In the genomic region with DNA sequence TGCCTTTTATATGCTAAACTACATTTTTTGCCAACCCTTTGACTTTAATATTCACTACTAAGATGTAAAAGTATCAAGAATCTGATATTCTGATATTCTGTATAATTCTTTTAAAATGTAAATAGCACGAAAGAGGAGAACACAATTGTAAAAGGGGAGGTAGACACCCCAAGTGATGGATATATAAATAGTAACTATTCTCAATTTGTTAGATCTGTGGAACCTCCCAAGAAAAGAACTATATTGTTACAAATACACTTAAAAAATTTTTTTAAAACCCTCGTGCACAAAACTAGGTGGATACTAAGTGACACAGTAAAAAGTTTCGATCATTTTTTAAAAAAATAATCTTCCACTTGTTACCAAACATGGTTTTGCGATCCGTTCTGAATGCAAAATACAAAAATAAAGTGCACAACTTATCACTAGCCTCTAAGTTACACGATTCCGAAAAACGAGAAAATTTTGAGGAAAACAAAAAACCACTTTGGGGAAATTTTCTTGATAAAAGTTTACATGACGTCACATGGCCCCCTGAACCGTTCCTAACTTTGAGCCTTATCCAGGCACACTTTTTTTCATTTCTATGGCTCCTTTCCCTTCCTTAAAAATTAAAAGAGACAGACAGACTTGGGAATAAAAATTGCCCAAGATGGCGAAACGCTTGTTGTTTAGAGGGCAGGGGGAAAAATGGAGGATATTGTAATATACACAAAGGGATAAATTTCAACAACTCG, we compare ENCODE assay signal across 8 mouse cellular contexts.
A peak's percentile ranks its signal among the peaks of the same experiment; 100 is the strongest.
DNase-seq lines count a peak whose midpoint lies in the region; ATAC-seq lines count a peak whose summit lies in the region.

No protein-coding gene starts in this region.

- H3K36me3 ChIP-seq in kidney, embryonic 14.5 days (ENCODE audit: control insufficient read depth, insufficient read depth, low read length): no peaks in the 10 kb centered on the region
- H3K36me3 ChIP-seq in hindbrain, embryonic 11.5 days (ENCODE audit: control insufficient read depth, insufficient read depth, low read length): no peaks in the 10 kb centered on the region
- no peaks in the 10 kb centered on the region for H3K36me3 ChIP-seq in midbrain, embryonic 13.5 days

- H3K4me1 ChIP-seq in kidney, embryonic 14.5 days (ENCODE audit: control insufficient read depth, insufficient read depth, low read length): peaks cover 30% of the 10 kb centered on the region
- H3K4me1 ChIP-seq in hindbrain, embryonic 11.5 days (replicated peaks; ENCODE audit: control insufficient read depth, insufficient read depth, low read length): peaks cover 3% of the 10 kb centered on the region; the same call in 1 of the 2 replicates
- H3K4me1 ChIP-seq in midbrain, embryonic 13.5 days (replicated peaks): peaks cover 41% of the 10 kb centered on the region

- H3K4me2 ChIP-seq in kidney, embryonic 14.5 days (replicated peaks; ENCODE audit: low read depth, low read length): peak overlapping the region; percentile 62
- H3K4me2 ChIP-seq in hindbrain, embryonic 11.5 days (replicated peaks; ENCODE audit: low read depth, low read length): peak overlapping the region; percentile 37
- peak overlapping the region; percentile 63 for H3K4me2 ChIP-seq in midbrain, embryonic 13.5 days (replicated peaks)

- H3K4me3 ChIP-seq in kidney, embryonic 14.5 days (ENCODE audit: low read length): peak overlapping the region; percentile 90
- H3K4me3 ChIP-seq in hindbrain, embryonic 11.5 days (ENCODE audit: low read depth, low read length): peak overlapping the region; percentile 90
- H3K4me3 ChIP-seq in midbrain, embryonic 13.5 days (replicated peaks): peak overlapping the region; percentile 88

- 7% methylated on average over 13 of the region's 13 CpGs for WGBS in kidney, embryonic 14.5 days
- 4% methylated on average over 13 of the region's 13 CpGs for WGBS in hindbrain, embryonic 11.5 days
- 5% methylated on average over 13 of the region's 13 CpGs for WGBS in midbrain, embryonic 13.5 days

- no peak for DNase-seq in kidney, postnatal 36 days
- DNase-seq in adipocyte (ENCODE audit: low spot score): peak; percentile 80
- DNase-seq in hindbrain, embryonic 11.5 days (ENCODE audit: low spot score): no peak
- DNase-seq in ovary, adult 18-20 months (ENCODE audit: low spot score): no peak
- DNase-seq in cerebellum, postnatal 36 days: no peak
- DNase-seq in embryo, embryonic 10.5 days (ENCODE audit: low spot score): no peak

- H3K9ac ChIP-seq in kidney, embryonic 14.5 days (ENCODE audit: low read depth, low read length): peak overlapping the region; percentile 99
- peak overlapping the region; percentile 99 for H3K9ac ChIP-seq in hindbrain, embryonic 11.5 days (ENCODE audit: low read depth, low read length)
- peak overlapping the region; percentile 99 for H3K9ac ChIP-seq in midbrain, embryonic 13.5 days (replicated peaks)

- no peaks in the 10 kb centered on the region for H3K9me3 ChIP-seq in kidney, embryonic 14.5 days (ENCODE audit: control insufficient read depth, low read length)
- no peaks in the 10 kb centered on the region for H3K9me3 ChIP-seq in hindbrain, embryonic 11.5 days (ENCODE audit: control insufficient read depth, low read length)
- no peaks in the 10 kb centered on the region for H3K9me3 ChIP-seq in midbrain, embryonic 13.5 days

- ATAC-seq in kidney, embryonic 14.5 days (ENCODE audit: low FRiP score, low TSS enrichment): peak; percentile 10; the same call in 1 of the 2 replicates
- no peak for ATAC-seq in hindbrain, embryonic 11.5 days (ENCODE audit: low FRiP score)
- no peak for ATAC-seq in midbrain, embryonic 13.5 days

- H3K27ac ChIP-seq in kidney, embryonic 14.5 days (ENCODE audit: low read depth, low read length): peak overlapping the region; percentile 99
- H3K27ac ChIP-seq in hindbrain, embryonic 11.5 days (ENCODE audit: low read depth, low read length): peak overlapping the region; percentile 100
- H3K27ac ChIP-seq in midbrain, embryonic 13.5 days: peak overlapping the region; percentile 99

- no peaks in the 10 kb centered on the region for H3K27me3 ChIP-seq in kidney, embryonic 14.5 days (ENCODE audit: control insufficient read depth, insufficient read depth, low read length)
- H3K27me3 ChIP-seq in hindbrain, embryonic 11.5 days (ENCODE audit: control insufficient read depth, insufficient read depth, low read length): no peaks in the 10 kb centered on the region
- H3K27me3 ChIP-seq in midbrain, embryonic 13.5 days: no peaks in the 10 kb centered on the region
